Mouse (Mus musculus) limb, embryonic 10.5 days (tissue): Measurements from ENCODE around the gene Olfr578. TPM values are rescaled to one million over a fixed set of nuclear protein-coding genes. Genes with fewer than 3 reads are reported as not detected.

Experiments used
- DNase-seq: peaks from one replicate; pipeline ENCODE4 v3.0.0-alpha.2; 2017; ENCODE audit warnings: low spot score
- H3K27ac ChIP-seq: fragments of 300-500 bp; sonication (generic); 2 replicates; pipeline ENCODE4 v1.5.1; 2016; ENCODE audit warnings: mild to moderate bottlenecking
- H3K27me3 ChIP-seq: fragments of 300-500 bp; sonication (generic); 2 replicates; pipeline ENCODE4 v1.6.1; 2016; ENCODE audit warnings: low read depth, mild to moderate bottlenecking; ENCODE audit not compliant: poor library complexity, severe bottlenecking
- H3K36me3 ChIP-seq: fragments of 300-500 bp; sonication (generic); 2 replicates; pipeline ENCODE4 v1.6.1; 2016; ENCODE audit warnings: mild to moderate bottlenecking, moderate library complexity
- H3K4me1 ChIP-seq: fragments of 300-500 bp; sonication (generic); 2 replicates; pipeline ENCODE4 v1.6.1; 2016
- H3K4me3 ChIP-seq: fragments of 300-500 bp; sonication (generic); 2 replicates; pipeline ENCODE4 v1.5.1; 2016; ENCODE audit warnings: mild to moderate bottlenecking, moderate library complexity
- H3K9me3 ChIP-seq: fragments of 300-500 bp; sonication (generic); replicated peaks from 2 replicates; pipeline ENCODE4 v1.6.1; 2016; ENCODE audit warnings: mild to moderate bottlenecking
- WGBS: fragments of 180-500 bp; shearing (Covaris S2); methylation state at CpG from one replicate; pipeline ENCODE4 v1.1.7; 2016; 5-methylcytosine and 5-hydroxymethylcytosine counted together
- polyA plus RNA-seq: library from polyadenylated mRNA; unstranded; fragments of >200 nt; fragmentation: Nextera tagmentation; extraction: Ambion mirVana; gene quantifications from 2 replicates; pipeline ENCODE4 v1.2.1, GENCODE M21; 2016

The Olfr578 gene
- polyA plus RNA-seq, result not detected in 2 replicates

DNA sequence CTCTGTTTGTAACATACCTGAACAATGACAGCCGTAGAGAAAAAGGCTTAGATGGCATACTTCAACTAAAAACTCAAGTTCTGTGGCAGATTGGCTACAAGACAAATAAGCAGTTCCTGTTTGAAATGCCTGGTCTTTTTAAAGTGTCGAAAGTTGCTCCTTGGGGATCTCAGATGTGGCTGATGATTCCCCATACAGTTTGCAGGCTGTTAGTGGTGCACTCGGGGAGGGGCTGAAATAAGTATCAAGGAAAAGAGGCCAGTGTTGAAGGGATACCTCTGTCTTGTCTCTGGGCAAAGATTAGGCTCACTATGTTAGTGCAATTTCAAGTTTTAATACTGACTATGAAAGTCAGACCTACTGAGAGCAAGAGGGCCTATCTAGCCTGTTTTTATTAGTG is at the start of gene Olfr578:
Gene Olfr578 (minus strand): TSS at position 101 of the 400 bp plus-strand sequence.
- Histone ChIP-seq H3K9me3 (no peaks in the 10 kb centered on the region), H3K36me3 (no peaks in the 10 kb centered on the region), H3K4me3 (no peak within 1 kb of the TSS), H3K27me3 (no peaks in the 10 kb centered on the region), H3K4me1 (no peaks in the 10 kb centered on the region), H3K27ac (no peak within 1 kb of the TSS)
- 77% methylated on average over 3 of the region's 3 CpGs for WGBS
- no peak for DNase-seq

GRCm38 (mm10) chr7:103037724-103038123 is 48.6 kb upstream of the Olfr578 start, which contains the start of gene Olfr582:
Gene Olfr582, plus strand, starts transcription at chr7:103038024.
- DNase-seq, result no peak
- no peaks in the 10 kb centered on the region for H3K9me3 ChIP-seq
- H3K27me3 ChIP-seq, result no peaks in the 10 kb centered on the region
- H3K4me3 ChIP-seq, result no peak within 1 kb of the TSS
- H3K4me1 ChIP-seq, result no peaks in the 10 kb centered on the region
- no peaks in the 10 kb centered on the region for H3K36me3 ChIP-seq
- no peak within 1 kb of the TSS for H3K27ac ChIP-seq

DNA sequence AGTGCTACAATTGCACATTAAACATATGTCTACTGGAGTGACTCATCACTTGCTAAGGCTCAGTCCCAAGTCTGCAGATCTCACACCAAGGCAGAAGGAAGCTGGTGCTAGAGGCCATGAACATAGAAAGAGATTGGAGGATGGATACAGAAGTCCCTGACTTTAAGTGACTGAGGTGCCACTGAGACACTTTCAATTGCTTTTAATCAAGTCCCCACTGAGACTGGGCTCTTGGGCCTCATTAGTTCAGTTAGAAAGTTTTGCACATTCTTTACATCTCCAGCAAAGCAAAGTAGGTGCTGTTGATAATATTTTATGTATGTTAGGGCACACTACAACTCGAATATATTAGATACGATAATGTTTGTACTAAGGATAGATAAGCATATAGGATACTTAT is 13.3 kb downstream of the Olfr578 start, which contains the start of gene Olfr577:
Gene Olfr577 (minus strand): TSS at position 101 of the 400 bp plus-strand sequence.
- no peak for DNase-seq
- Histone ChIP-seq H3K36me3 (no peaks in the 10 kb centered on the region), H3K4me3 (no peak within 1 kb of the TSS), H3K4me1 (no peaks in the 10 kb centered on the region), H3K9me3 (no peaks in the 10 kb centered on the region), H3K27me3 (no peaks in the 10 kb centered on the region), H3K27ac (no peak within 1 kb of the TSS)
- 89% methylated on average over 2 of the region's 2 CpGs for WGBS

- no peaks in the 10 kb centered on the region for H3K4me1 ChIP-seq
- WGBS, result 65% methylated on average over 1 of the region's 1 CpGs
- H3K27me3 ChIP-seq, result no peaks in the 10 kb centered on the region
- H3K36me3 ChIP-seq, result no peaks in the 10 kb centered on the region
- no peak overlapping the region for H3K27ac ChIP-seq
- DNase-seq, result no peak
- no peak overlapping the region for H3K4me3 ChIP-seq
- no peaks in the 10 kb centered on the region for H3K9me3 ChIP-seq
Measured at GRCm38 (mm10) chr7:102974399-102974798, 14.7 kb downstream of the Olfr578 start.

DNA sequence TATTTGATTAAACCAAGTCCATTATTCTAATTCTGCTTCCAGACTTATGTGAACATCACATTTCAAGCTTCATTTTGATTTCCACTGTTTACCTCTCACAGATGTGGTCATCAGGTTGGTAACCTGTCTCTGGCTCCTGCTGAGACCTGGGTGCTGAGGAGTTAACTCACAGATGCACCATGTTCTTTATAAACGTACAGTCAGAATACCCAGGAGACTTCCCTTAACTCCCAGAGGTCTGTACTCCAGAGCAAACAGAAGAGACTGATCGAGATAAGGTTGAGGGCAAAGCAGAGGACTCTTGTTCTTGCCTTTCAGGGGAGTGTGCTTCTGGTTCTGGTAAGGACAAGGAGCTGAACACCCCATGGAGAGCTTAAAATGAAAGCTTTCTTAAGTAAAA is 26.8 kb downstream of the Olfr578 start, which contains the start of gene Olfr576:
Gene Olfr576 (plus strand): TSS at position 301 of the 400 bp plus-strand sequence.
- H3K4me3 ChIP-seq, result no peak within 1 kb of the TSS
- no peaks in the 10 kb centered on the region for H3K36me3 ChIP-seq
- no peak within 1 kb of the TSS for H3K27ac ChIP-seq
- H3K9me3 ChIP-seq, result no peaks in the 10 kb centered on the region
- 63% methylated on average over 2 of the region's 2 CpGs for WGBS
- no peak for DNase-seq
- no peaks in the 10 kb centered on the region for H3K4me1 ChIP-seq
- H3K27me3 ChIP-seq, result no peaks in the 10 kb centered on the region

DNA sequence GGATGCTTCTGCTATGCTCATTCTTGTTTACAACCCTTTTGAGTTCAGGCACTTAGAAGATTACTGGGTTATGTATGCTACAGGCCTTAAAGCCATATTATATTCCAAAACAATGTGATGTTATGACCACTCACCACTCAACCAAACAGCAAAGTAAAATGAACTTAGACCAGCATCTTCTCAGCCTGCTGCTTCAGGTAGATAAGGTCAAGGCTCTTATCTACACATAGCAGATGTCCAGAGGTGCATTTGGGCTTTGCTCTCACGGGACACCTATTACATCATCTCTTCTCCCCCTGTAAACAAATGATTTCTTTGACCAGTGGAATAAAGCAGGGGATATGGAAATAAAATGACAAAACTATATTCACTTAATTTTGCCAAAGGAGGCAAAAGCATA is 30.5 kb downstream of the Olfr578 start, which contains the start of gene Olfr575:
Gene Olfr575 (minus strand): TSS at position 183 of the 400 bp plus-strand sequence.
- Histone ChIP-seq H3K4me1 (no peaks in the 10 kb centered on the region), H3K36me3 (no peaks in the 10 kb centered on the region), H3K9me3 (no peaks in the 10 kb centered on the region), H3K4me3 (no peak within 1 kb of the TSS), H3K27me3 (no peaks in the 10 kb centered on the region), H3K27ac (no peak within 1 kb of the TSS)
- WGBS, result 66% methylated on average over 1 of the region's 1 CpGs
- DNase-seq, result no peak

- 83% methylated on average over 3 of the region's 3 CpGs for WGBS
Measured at GRCm38 (mm10) chr7:102958137-102958536, 31.0 kb downstream of the Olfr578 start.

DNA sequence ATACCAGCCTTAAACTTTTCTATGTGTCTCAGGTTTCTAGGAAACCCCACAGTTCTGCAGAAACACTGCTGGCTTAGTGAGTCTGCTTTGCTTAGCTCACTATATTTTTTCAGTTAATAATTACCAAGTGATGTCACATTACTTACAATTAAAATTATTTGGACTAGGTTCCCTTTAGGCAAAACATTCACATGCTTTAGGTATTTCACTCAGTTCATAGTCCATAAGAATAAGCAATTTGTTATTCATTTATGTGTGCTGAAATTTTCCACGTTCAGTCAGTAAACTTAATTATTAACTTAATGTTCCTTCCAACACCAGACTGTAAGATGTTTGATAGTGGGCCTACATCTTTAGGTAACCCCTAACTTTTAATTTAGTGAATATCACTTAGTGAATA is 38.4 kb downstream of the Olfr578 start:
- H3K4me3 ChIP-seq, result no peak overlapping the region
- H3K9me3 ChIP-seq, result no peaks in the 10 kb centered on the region
- 77% methylated on average over 1 of the region's 1 CpGs for WGBS
- no peak for DNase-seq
- no peak overlapping the region for H3K27ac ChIP-seq
- H3K4me1 ChIP-seq, result no peaks in the 10 kb centered on the region
- H3K27me3 ChIP-seq, result no peaks in the 10 kb centered on the region
- no peaks in the 10 kb centered on the region for H3K36me3 ChIP-seq

More at GRCm38 (mm10) chr7:102958137-102958536, 31.0 kb downstream of the Olfr578 start:
- no peaks in the 10 kb centered on the region for H3K27me3 ChIP-seq
- H3K4me3 ChIP-seq, result no peak overlapping the region
- no peaks in the 10 kb centered on the region for H3K36me3 ChIP-seq
- H3K27ac ChIP-seq, result no peak overlapping the region
- no peak for DNase-seq
- H3K4me1 ChIP-seq, result no peaks in the 10 kb centered on the region
- no peaks in the 10 kb centered on the region for H3K9me3 ChIP-seq

DNA sequence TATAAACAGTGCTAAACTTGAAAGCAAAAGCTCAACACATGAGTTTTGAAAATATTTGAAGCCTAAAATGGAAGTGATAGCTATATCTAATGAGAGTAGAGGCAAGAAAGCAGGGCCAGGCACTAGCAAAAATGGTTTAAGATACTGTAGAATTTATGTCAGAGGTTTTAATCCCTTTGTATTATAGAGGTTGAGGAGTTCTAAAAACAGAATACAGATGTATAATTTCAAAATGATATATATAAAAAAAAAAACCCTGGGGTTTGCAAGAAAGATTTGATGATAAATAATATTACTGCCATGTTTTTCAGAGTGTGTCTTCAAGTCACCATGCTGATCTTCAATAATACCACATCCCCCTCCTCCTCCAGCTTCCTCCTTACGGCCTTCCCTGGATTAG is 41.0 kb downstream of the Olfr578 start, which contains the start of gene Olfr574:
Gene Olfr574 (plus strand): TSS at position 301 of the 400 bp plus-strand sequence.
- 96% methylated on average over 1 of the region's 1 CpGs for WGBS
- H3K27ac ChIP-seq, result no peak within 1 kb of the TSS
- no peaks in the 10 kb centered on the region for H3K4me1 ChIP-seq
- H3K9me3 ChIP-seq, result no peaks in the 10 kb centered on the region
- no peaks in the 10 kb centered on the region for H3K36me3 ChIP-seq
- no peaks in the 10 kb centered on the region for H3K27me3 ChIP-seq
- no peak for DNase-seq
- no peak within 1 kb of the TSS for H3K4me3 ChIP-seq

DNA sequence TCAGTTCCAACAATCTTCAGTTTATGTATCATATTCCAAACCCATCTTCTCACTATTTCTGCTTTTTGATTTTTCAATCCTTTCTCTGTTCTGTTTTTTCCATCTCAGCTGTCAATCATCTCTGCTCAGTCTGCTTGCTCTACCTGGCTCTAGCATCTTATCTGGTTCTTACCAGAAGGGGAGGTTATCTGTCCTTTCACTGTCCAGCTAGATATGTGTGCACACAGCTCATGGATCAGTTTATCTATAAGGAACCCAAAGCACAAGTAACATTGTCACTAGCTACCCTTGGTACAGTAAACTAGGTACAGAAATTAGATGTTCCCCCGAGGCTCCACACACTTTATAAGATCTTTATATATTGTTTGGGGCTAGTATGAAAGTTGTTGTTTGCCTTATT is 45.7 kb downstream of the Olfr578 start:
- no peaks in the 10 kb centered on the region for H3K9me3 ChIP-seq
- H3K36me3 ChIP-seq, result no peaks in the 10 kb centered on the region
- no peaks in the 10 kb centered on the region for H3K4me1 ChIP-seq
- H3K27me3 ChIP-seq, result no peaks in the 10 kb centered on the region
- H3K27ac ChIP-seq, result no peak overlapping the region
- no peak for DNase-seq
- no peak overlapping the region for H3K4me3 ChIP-seq
- WGBS, result 91% methylated on average over 1 of the region's 1 CpGs

DNA sequence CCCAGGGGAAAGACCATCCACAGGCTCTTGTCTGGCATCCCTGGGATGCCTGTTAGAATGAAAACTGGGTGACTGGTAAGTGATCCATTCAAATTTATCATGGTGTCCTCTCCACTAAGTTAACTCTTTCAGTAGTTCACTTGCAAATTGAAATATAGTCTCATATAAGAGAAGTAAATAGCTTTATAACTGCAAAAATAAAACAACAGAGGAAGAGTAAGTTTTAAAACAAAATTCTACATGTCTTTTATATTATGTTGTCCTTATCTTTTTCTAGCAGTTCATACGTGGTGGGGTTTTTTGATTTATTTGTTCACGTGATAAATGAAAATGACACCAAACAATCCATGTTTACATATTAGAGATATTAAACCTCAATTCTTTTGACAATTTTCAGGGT is 46.6 kb downstream of the Olfr578 start, which contains the start of gene Olfr573-ps1:
Gene Olfr573-ps1 (minus strand): TSS at position 101 of the 400 bp plus-strand sequence.
- H3K9me3 ChIP-seq, result no peaks in the 10 kb centered on the region
- DNase-seq, result no peak
- H3K4me3 ChIP-seq, result no peak within 1 kb of the TSS
- H3K27ac ChIP-seq, result no peak within 1 kb of the TSS
- H3K36me3 ChIP-seq, result no peaks in the 10 kb centered on the region
- WGBS, result 97% methylated on average over 2 of the region's 2 CpGs
- H3K27me3 ChIP-seq, result no peaks in the 10 kb centered on the region
- no peaks in the 10 kb centered on the region for H3K4me1 ChIP-seq
